Mouse (Mus musculus) left cerebral cortex, postnatal 14 days (tissue): Measurements from ENCODE around the gene Cbll1. TPM values are rescaled to one million over a fixed set of nuclear protein-coding genes. Genes with fewer than 3 reads are reported as not detected.
"Not testable (repeated sequence)": the region's sequence is repeated elsewhere in the genome, so short reads cannot be mapped to it uniquely, and the experiment has no call there.

Experiments used
- DNase-seq, 2 experiments: peaks; one replicate each; pipeline ENCODE4 v3.0.0; 2021 to 2022; ENCODE audit warnings: low spot score in 2 of 2, mixed read lengths in 1 of 2
- intact Hi-C: fragments of 180-260 bp; cut with DNase I; formaldehyde crosslinking; loops from one replicate; pipeline ENCODE4 v1.15.1; 2025
- total RNA-seq, 2 experiments: library from RNA; stranded (reverse); gene quantifications; 2 replicates each; pipeline ENCODE4 v1.2.3; 2021

Cbll1 gene
- total RNA-seq, 2 experiments from 2014 or later = 21.4 to 24.4 TPM

- DNase-seq = no peak
- intact Hi-C loops = loop anchor here (10.0 kb wide), 2 partner anchors 128 to 132 kb away; partner anchors contain the start of gene Bcap29
Measured at GRCm38 (mm10) chr12:31503211-31503610, 3.8 kb upstream of the Cbll1 start.

- DNase-seq = no peak
- intact Hi-C loops = loop anchor here (10.0 kb wide), 2 partner anchors 126 to 134 kb away; partner anchors contain the start of gene Bcap29
Measured at GRCm38 (mm10) chr12:31501266-31501665, 1.9 kb upstream of the Cbll1 start.

GRCm38 (mm10) chr12:31500196-31500595 lies 780 bp upstream of the Cbll1 start:
- no peak for DNase-seq
- intact Hi-C loops = loop anchor here (10.0 kb wide), 2 partner anchors 125 to 135 kb away; partner anchors contain the start of gene Bcap29

- no peak for DNase-seq
- intact Hi-C loops = no loop called here
Measured at GRCm38 (mm10) chr12:31498936-31499313, 491 bp downstream of the Cbll1 start.

GRCm38 (mm10) chr12:31486431-31486830 lies 13.0 kb downstream of the Cbll1 start:
- DNase-seq = no peak
- intact Hi-C loops = no loop called here

GRCm38 (mm10) chr12:31478182-31478581 lies 21.2 kb downstream of the Cbll1 start:
- intact Hi-C loops, DNase-seq: not testable (repeated sequence)

- intact Hi-C loops = no loop called here
- no peak for DNase-seq
Measured at GRCm38 (mm10) chr12:31462615-31463014, 36.8 kb downstream of the Cbll1 start.

GRCm38 (mm10) chr12:31461371-31461770 lies 38.0 kb downstream of the Cbll1 start:
- no peak for DNase-seq
- intact Hi-C loops = no loop called here

GRCm38 (mm10) chr12:31460270-31460669 lies 39.1 kb downstream of the Cbll1 start:
- intact Hi-C loops = not testable (repeated sequence)

GRCm38 (mm10) chr12:31458474-31458873 lies 40.9 kb downstream of the Cbll1 start:
- no peak for DNase-seq
- intact Hi-C loops = loop anchor here (10.0 kb wide), 1 partner anchor 84 kb away; no protein-coding TSS in a partner anchor

More at GRCm38 (mm10) chr12:31460270-31460669, 39.1 kb downstream of the Cbll1 start:
- not testable (repeated sequence) for DNase-seq

- intact Hi-C loops = loop anchor here (10.0 kb wide), 1 partner anchor 81 kb away; no protein-coding TSS in a partner anchor
- DNase-seq = no peak
Measured at GRCm38 (mm10) chr12:31456271-31456670, 43.1 kb downstream of the Cbll1 start.

- DNase-seq = no peak
- intact Hi-C loops = no loop called here
Measured at GRCm38 (mm10) chr12:31449341-31449740, 50.1 kb downstream of the Cbll1 start.

GRCm38 (mm10) chr12:31444827-31445226 lies 54.6 kb downstream of the Cbll1 start:
- intact Hi-C loops = no loop called here
- no peak for DNase-seq

- intact Hi-C loops = no loop called here
- DNase-seq = no peak
Measured at GRCm38 (mm10) chr12:31444131-31444546, 55.3 kb downstream of the Cbll1 start.

GRCm38 (mm10) chr12:31439612-31440011 lies 59.8 kb downstream of the Cbll1 start:
- intact Hi-C loops = no loop called here
- no peak for DNase-seq

GRCm38 (mm10) chr12:31437791-31438190 lies 61.6 kb downstream of the Cbll1 start:
- intact Hi-C loops = no loop called here
- no peak for DNase-seq

Other genes with a start within 250 kb of the Cbll1 start
- gene Lamb1, start 234.4 kb downstream of the Cbll1 start, total RNA-seq = 10 to 100 TPM; 26.2 to 28.1 TPM
- 100 to 1,000 TPM; 112 to 114 TPM for gene Dld, start 148.2 kb downstream of the Cbll1 start, total RNA-seq
- under 1 TPM; 0.11 to 0.25 TPM for gene Slc26a3, start 108.7 kb downstream of the Cbll1 start, total RNA-seq
- gene Slc26a4, start 60.4 kb upstream of the Cbll1 start, total RNA-seq = 1 to 10 TPM; 1.2 to 1.6 TPM
- 10 to 100 TPM; 29.7 to 29.8 TPM for gene Bcap29, start 135.0 kb upstream of the Cbll1 start, total RNA-seq
- 10 to 100 TPM in 1 of 2 experiments, 1 to 10 TPM in 1; 8.8 to 10.1 TPM for gene Dus4l, start 155.2 kb upstream of the Cbll1 start, total RNA-seq
- gene Cog5, start 155.3 kb upstream of the Cbll1 start, total RNA-seq = 10 to 100 TPM; 40.2 to 40.3 TPM
- gene Gpr22, start 214.3 kb upstream of the Cbll1 start, total RNA-seq = 10 to 100 TPM; 43.3 to 45.5 TPM